31 mouse cellular contexts compared by ENCODE assay signal in genomic region chr17:12351564-12351963, GRCm38 (mm10). TPM values are rescaled to one million over a fixed set of nuclear protein-coding genes. Genes with fewer than 3 reads are reported as not detected.
"Had no signal": no experiment of that assay in that cellular context is flagged by ENCODE, and none has a peak within 500 bp of the region (broad histone marks: within the 10 kb centered on the region; RNA-seq: fewer than 3 reads in every experiment).

No protein-coding gene starts in this region.

- H3K36me3 ChIP-seq: embryonic facial prominence, embryonic 10.5 days; embryonic facial prominence, embryonic 12.5 days; embryonic facial prominence, embryonic 13.5 days; embryonic facial prominence, embryonic 15.5 days; forebrain, embryonic 10.5 days; forebrain, embryonic 12.5 days; forebrain, embryonic 15.5 days had no signal

- ATAC-seq: forebrain, embryonic 13.5 days; forebrain, embryonic 14.5 days; forebrain, embryonic 15.5 days; forebrain, embryonic 16.5 days; forebrain, postnatal 0 days had no signal

- H3K4me2 ChIP-seq: embryonic facial prominence, embryonic 12.5 days; embryonic facial prominence, embryonic 13.5 days; embryonic facial prominence, embryonic 15.5 days; forebrain, embryonic 12.5 days; forebrain, embryonic 13.5 days; forebrain, embryonic 15.5 days had no signal

- H3K9me3 ChIP-seq: embryonic facial prominence, embryonic 10.5 days; embryonic facial prominence, embryonic 12.5 days; embryonic facial prominence, embryonic 13.5 days; embryonic facial prominence, embryonic 15.5 days; forebrain, embryonic 10.5 days; forebrain, embryonic 12.5 days; forebrain, embryonic 13.5 days; forebrain, embryonic 15.5 days had no signal

- H3K4me3 ChIP-seq: embryonic facial prominence, embryonic 10.5 days; embryonic facial prominence, embryonic 12.5 days; embryonic facial prominence, embryonic 13.5 days; embryonic facial prominence, embryonic 15.5 days; erythroblast, embryonic 14.5 days; forebrain, embryonic 10.5 days; forebrain, embryonic 12.5 days; forebrain, embryonic 13.5 days; forebrain, embryonic 15.5 days; gastrocnemius, adult 2 months; heart, adult 2 months had no signal

- H3K4me1 ChIP-seq: embryonic facial prominence, embryonic 12.5 days; embryonic facial prominence, embryonic 13.5 days; embryonic facial prominence, embryonic 15.5 days; forebrain, embryonic 15.5 days had no signal

- H3K9ac ChIP-seq: embryonic facial prominence, embryonic 12.5 days; embryonic facial prominence, embryonic 13.5 days; embryonic facial prominence, embryonic 15.5 days; forebrain, embryonic 12.5 days; forebrain, embryonic 13.5 days; forebrain, embryonic 15.5 days; forebrain, postnatal 0 days had no signal

- DNase-seq: cerebellum, adult 9-11 months; cerebellum, postnatal 10 days; cerebellum, postnatal 14 days; cerebellum, postnatal 25 days; cerebellum, postnatal 36 days; embryo, embryonic 11 days; forebrain, postnatal 0 days; gastrocnemius, adult 2 months; gastrocnemius, postnatal 10 days; gastrocnemius, postnatal 14 days; gastrocnemius, postnatal 25 days; gastrocnemius, postnatal 36 days; heart, adult 11 months; heart, adult 18-20 months; heart, adult 2 months had no signal

- H3K27me3 ChIP-seq: embryonic facial prominence, embryonic 12.5 days; embryonic facial prominence, embryonic 15.5 days; forebrain, embryonic 12.5 days; forebrain, embryonic 13.5 days; forebrain, embryonic 15.5 days had no signal

- H3K27ac ChIP-seq: embryonic facial prominence, embryonic 10.5 days; embryonic facial prominence, embryonic 12.5 days; embryonic facial prominence, embryonic 13.5 days; embryonic facial prominence, embryonic 15.5 days; forebrain, embryonic 12.5 days; forebrain, embryonic 13.5 days; forebrain, embryonic 15.5 days; gastrocnemius, adult 2 months; heart, adult 2 months had no signal

RNA-seq across cellular contexts. Expression of gene Plg, which starts 26.8 kb away (rescaled TPM):
- total RNA-seq: common myeloid progenitor, adult 5-6 weeks; forebrain, postnatal 0 days; gastrocnemius, adult 2 months; gastrocnemius, postnatal 14 days; gastrocnemius, postnatal 25 days; granulocyte monocyte progenitor cell, adult 5-6 weeks; heart, adult 18-20 months; heart, adult 2 months; heart, adult 8-10 months had no signal
- polyA plus RNA-seq: embryonic facial prominence, embryonic 10.5 days; embryonic facial prominence, embryonic 13.5 days; embryonic facial prominence, embryonic 14.5 days; embryonic facial prominence, embryonic 15.5 days; forebrain, embryonic 10.5 days; forebrain, embryonic 14.5 days; forebrain, embryonic 15.5 days; gonadal fat pad, adult 2 months had no signal
